Mouse (Mus musculus) heart, postnatal 0 days (tissue): ENCODE results near the gene Abraxas1.

Experiments used
- CTCF ChIP-seq: IDR thresholded peaks from 2 replicates; pipeline ENCODE4 v1.5.1; 2016; ENCODE audit warnings: antibody characterized with exemption, control low read depth, low read depth
- EP300 ChIP-seq: IDR thresholded peaks from 2 replicates; pipeline ENCODE4 v1.6.1; 2016; ENCODE audit warnings: antibody characterized with exemption, low read depth

DNA sequence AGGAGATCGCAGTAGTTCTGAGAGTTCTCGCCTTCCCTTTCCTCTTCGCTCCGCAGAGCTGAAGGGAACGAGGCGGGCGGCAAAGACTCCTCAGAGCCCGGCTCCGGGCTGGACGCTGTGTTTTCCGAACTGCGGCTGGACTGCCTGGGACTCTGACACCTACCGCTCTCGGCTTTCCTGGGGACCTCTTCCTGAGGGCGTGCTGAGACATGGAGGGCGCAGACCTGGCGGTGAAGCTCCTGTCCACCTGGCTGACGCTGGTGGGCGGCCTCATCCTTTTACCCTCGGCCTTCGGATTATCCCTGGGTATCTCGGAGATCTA lies 25.8 kb upstream of the Abraxas1 start:
- TF ChIP-seq CTCF (no peak), EP300 (no peak)
